Mouse (Mus musculus) midbrain, embryonic 10.5 days (tissue): ENCODE data around the gene Tmem44. TPM values are rescaled to one million over a fixed set of nuclear protein-coding genes. Genes with fewer than 3 reads are reported as not detected.

ENCODE experiments used
- DNase-seq: peaks from one replicate; pipeline ENCODE4 v3.0.0-alpha.2; 2017; ENCODE audit warnings: low spot score
- H3K27ac ChIP-seq: fragments of 300-500 bp; sonication (generic); replicated peaks from 2 replicates; pipeline ENCODE4 v1.5.1; 2016; ENCODE audit warnings: mild to moderate bottlenecking
- H3K27me3 ChIP-seq: fragments of 300-500 bp; sonication (generic); 2 replicates; pipeline ENCODE4 v1.6.1; 2016; ENCODE audit warnings: low read depth, mild to moderate bottlenecking; ENCODE audit not compliant: poor library complexity, severe bottlenecking
- H3K36me3 ChIP-seq: fragments of 300-500 bp; sonication (generic); 2 replicates; pipeline ENCODE4 v1.6.1; 2016; ENCODE audit warnings: mild to moderate bottlenecking, moderate library complexity
- H3K4me1 ChIP-seq: fragments of 300-500 bp; sonication (generic); 2 replicates; pipeline ENCODE4 v1.6.1; 2016
- H3K4me3 ChIP-seq: fragments of 300-500 bp; sonication (generic); 2 replicates; pipeline ENCODE4 v1.5.1; 2016; ENCODE audit warnings: mild to moderate bottlenecking, moderate library complexity
- H3K9me3 ChIP-seq: fragments of 300-500 bp; sonication (generic); replicated peaks from 2 replicates; pipeline ENCODE4 v1.6.1; 2016; ENCODE audit warnings: mild to moderate bottlenecking
- WGBS: fragments of 180-500 bp; shearing (Covaris S2); methylation state at CpG from one replicate; pipeline ENCODE4 v1.1.7; 2016; 5-methylcytosine and 5-hydroxymethylcytosine counted together
- polyA plus RNA-seq: library from polyadenylated mRNA; unstranded; fragments of >200 nt; fragmentation: Nextera tagmentation; extraction: Ambion mirVana; gene quantifications from 2 replicates; pipeline ENCODE4 v1.2.1, GENCODE M21; 2016

The Tmem44 gene
- polyA plus RNA-seq, 1 experiment from 2014 or later, result 21.6 TPM

- no peak overlapping the region for H3K4me3 ChIP-seq
- no peak for DNase-seq
Observed at GRCm38 (mm10) chr16:30548291-30548690, 2.4 kb downstream of the Tmem44 start.

GRCm38 (mm10) chr16:30544693-30545092 is 5.9 kb downstream of the Tmem44 start:
- WGBS, result 94% methylated on average over 4 of the region's 4 CpGs
- H3K9me3 ChIP-seq, result no peaks in the 10 kb centered on the region; the same call in 1 of the 2 replicates
- DNase-seq, result no peak
- H3K27ac ChIP-seq, result no peak overlapping the region
- no peak overlapping the region for H3K4me3 ChIP-seq
- H3K36me3 ChIP-seq, result peaks cover 57% of the 10 kb centered on the region
- H3K27me3 ChIP-seq, result peaks cover 9% of the 10 kb centered on the region
- H3K4me1 ChIP-seq, result peaks cover 19% of the 10 kb centered on the region

More at GRCm38 (mm10) chr16:30548291-30548690, 2.4 kb downstream of the Tmem44 start:
- Histone ChIP-seq H3K36me3 (peaks cover 37% of the 10 kb centered on the region), H3K4me1 (peaks cover 25% of the 10 kb centered on the region), H3K27me3 (peaks cover 9% of the 10 kb centered on the region), H3K9me3 (no peaks in the 10 kb centered on the region; the same call in 1 of the 2 replicates), H3K27ac (no peak overlapping the region)
- 93% methylated on average over 5 of the region's 5 CpGs for WGBS

- Histone ChIP-seq H3K27me3 (no peaks in the 10 kb centered on the region), H3K27ac (no peak overlapping the region), H3K9me3 (no peaks in the 10 kb centered on the region; the same call in 1 of the 2 replicates), H3K4me1 (peaks cover 13% of the 10 kb centered on the region), H3K4me3 (no peak overlapping the region), H3K36me3 (peaks cover 57% of the 10 kb centered on the region)
- 89% methylated on average over 9 of the region's 9 CpGs for WGBS
- DNase-seq, result no peak
Observed at GRCm38 (mm10) chr16:30543386-30543785, 7.3 kb downstream of the Tmem44 start.

GRCm38 (mm10) chr16:30542826-30543225 is 7.8 kb downstream of the Tmem44 start:
- Histone ChIP-seq H3K27ac (no peak overlapping the region), H3K9me3 (no peaks in the 10 kb centered on the region; the same call in 1 of the 2 replicates), H3K36me3 (peaks cover 57% of the 10 kb centered on the region), H3K4me3 (no peak overlapping the region), H3K4me1 (peaks cover 13% of the 10 kb centered on the region), H3K27me3 (no peaks in the 10 kb centered on the region)
- no peak for DNase-seq
- 86% methylated on average over 6 of the region's 6 CpGs for WGBS

GRCm38 (mm10) chr16:30540107-30541001 is 10.3 kb downstream of the Tmem44 start:
- H3K9me3 ChIP-seq, result no peaks in the 10 kb centered on the region
- H3K4me3 ChIP-seq, result peak overlapping the region; percentile 29
- H3K4me1 ChIP-seq, result peaks cover 13% of the 10 kb centered on the region
- DNase-seq, result no peak
- H3K36me3 ChIP-seq, result peaks cover 37% of the 10 kb centered on the region
- H3K27ac ChIP-seq, result peak overlapping the region; percentile 42; the same call in 1 of the 2 replicates
- WGBS, result 65% methylated on average over 20 of the region's 20 CpGs
- H3K27me3 ChIP-seq, result no peaks in the 10 kb centered on the region

GRCm38 (mm10) chr16:30539433-30539832 is 11.2 kb downstream of the Tmem44 start:
- H3K27ac ChIP-seq, result no peak overlapping the region
- peak; percentile 67 for DNase-seq
- no peaks in the 10 kb centered on the region for H3K9me3 ChIP-seq
- no peaks in the 10 kb centered on the region for H3K27me3 ChIP-seq
- no peak overlapping the region for H3K4me3 ChIP-seq
- H3K4me1 ChIP-seq, result peaks cover 13% of the 10 kb centered on the region
- 27% methylated on average over 10 of the region's 10 CpGs for WGBS
- H3K36me3 ChIP-seq, result peaks cover 29% of the 10 kb centered on the region

- DNase-seq, result no peak
Observed at GRCm38 (mm10) chr16:30535075-30535474, 15.6 kb downstream of the Tmem44 start.

GRCm38 (mm10) chr16:30533592-30533991 is 17.1 kb downstream of the Tmem44 start:
- H3K27me3 ChIP-seq, result no peaks in the 10 kb centered on the region
- WGBS, result 77% methylated on average over 4 of the region's 4 CpGs
- H3K4me3 ChIP-seq, result no peak overlapping the region
- no peaks in the 10 kb centered on the region for H3K9me3 ChIP-seq
- H3K4me1 ChIP-seq, result peaks cover 5% of the 10 kb centered on the region; the same call in 1 of the 2 replicates
- peaks cover 15% of the 10 kb centered on the region for H3K36me3 ChIP-seq
- no peak for DNase-seq
- no peak overlapping the region for H3K27ac ChIP-seq

More at GRCm38 (mm10) chr16:30535075-30535474, 15.6 kb downstream of the Tmem44 start:
- H3K27me3 ChIP-seq, result no peaks in the 10 kb centered on the region
- H3K9me3 ChIP-seq, result no peaks in the 10 kb centered on the region
- no peaks in the 10 kb centered on the region; the same call in 1 of the 2 replicates for H3K36me3 ChIP-seq
- 93% methylated on average over 1 of the region's 1 CpGs for WGBS
- H3K4me3 ChIP-seq, result no peak overlapping the region
- H3K4me1 ChIP-seq, result peaks cover 11% of the 10 kb centered on the region
- H3K27ac ChIP-seq, result no peak overlapping the region

GRCm38 (mm10) chr16:30532929-30533328 is 17.7 kb downstream of the Tmem44 start:
- no peak for DNase-seq
- peaks cover 20% of the 10 kb centered on the region for H3K36me3 ChIP-seq
- 63% methylated on average over 1 of the region's 1 CpGs for WGBS
- no peaks in the 10 kb centered on the region for H3K27me3 ChIP-seq
- no peak overlapping the region for H3K27ac ChIP-seq
- H3K9me3 ChIP-seq, result no peaks in the 10 kb centered on the region
- no peak overlapping the region for H3K4me3 ChIP-seq
- H3K4me1 ChIP-seq, result peaks cover 5% of the 10 kb centered on the region; the same call in 1 of the 2 replicates

GRCm38 (mm10) chr16:30531761-30532406 is 18.8 kb downstream of the Tmem44 start:
- peak; percentile 54 for DNase-seq
- H3K4me1 ChIP-seq, result peaks cover 5% of the 10 kb centered on the region; the same call in 1 of the 2 replicates
- 29% methylated on average over 20 of the region's 20 CpGs for WGBS
- no peak overlapping the region for H3K27ac ChIP-seq
- H3K4me3 ChIP-seq, result no peak overlapping the region
- no peaks in the 10 kb centered on the region for H3K9me3 ChIP-seq
- no peaks in the 10 kb centered on the region for H3K27me3 ChIP-seq
- peaks cover 24% of the 10 kb centered on the region for H3K36me3 ChIP-seq

- 42% methylated on average over 4 of the region's 4 CpGs for WGBS
- no peak for DNase-seq
- Histone ChIP-seq H3K4me3 (no peak overlapping the region), H3K4me1 (peaks cover 5% of the 10 kb centered on the region; the same call in 1 of the 2 replicates), H3K27me3 (no peaks in the 10 kb centered on the region), H3K27ac (no peak overlapping the region), H3K9me3 (no peaks in the 10 kb centered on the region), H3K36me3 (peaks cover 28% of the 10 kb centered on the region)
Observed at GRCm38 (mm10) chr16:30530815-30531214, 19.8 kb downstream of the Tmem44 start.

GRCm38 (mm10) chr16:30528386-30528785 is 22.3 kb downstream of the Tmem44 start:
- 91% methylated on average over 8 of the region's 8 CpGs for WGBS
- Histone ChIP-seq H3K27me3 (no peaks in the 10 kb centered on the region), H3K36me3 (peaks cover 48% of the 10 kb centered on the region), H3K9me3 (no peaks in the 10 kb centered on the region), H3K4me1 (peaks cover 5% of the 10 kb centered on the region; the same call in 1 of the 2 replicates), H3K4me3 (no peak overlapping the region), H3K27ac (no peak overlapping the region)
- DNase-seq, result no peak
